Mouse (Mus musculus) left cerebral cortex, postnatal 14 days (tissue): ENCODE measurements around the gene Fabp6. TPM values are rescaled to one million over a fixed set of nuclear protein-coding genes. Genes with fewer than 3 reads are reported as not detected.

Source experiments
- DNase-seq, 2 experiments: peaks; one replicate each; pipeline ENCODE4 v3.0.0; 2021 to 2022; ENCODE audit warnings: low spot score in 2 of 2, mixed read lengths in 1 of 2
- intact Hi-C: fragments of 180-260 bp; cut with DNase I; formaldehyde crosslinking; loops from one replicate; pipeline ENCODE4 v1.15.1; 2025
- total RNA-seq, 2 experiments: library from RNA; stranded (reverse); gene quantifications; 2 replicates each; pipeline ENCODE4 v1.2.3; 2021

The Fabp6 gene
- total RNA-seq, 2 experiments from 2014 or later: not detected

GRCm38 (mm10) chr11:43605859-43606258 is 4.5 kb upstream of the Fabp6 start:
- DNase-seq: no peak
- intact Hi-C loops: no loop called here

- no peak for DNase-seq
- intact Hi-C loops: no loop called here
These were observed 3.6 kb upstream of the Fabp6 start for GRCm38 (mm10) chr11:43604891-43605290.

DNA sequence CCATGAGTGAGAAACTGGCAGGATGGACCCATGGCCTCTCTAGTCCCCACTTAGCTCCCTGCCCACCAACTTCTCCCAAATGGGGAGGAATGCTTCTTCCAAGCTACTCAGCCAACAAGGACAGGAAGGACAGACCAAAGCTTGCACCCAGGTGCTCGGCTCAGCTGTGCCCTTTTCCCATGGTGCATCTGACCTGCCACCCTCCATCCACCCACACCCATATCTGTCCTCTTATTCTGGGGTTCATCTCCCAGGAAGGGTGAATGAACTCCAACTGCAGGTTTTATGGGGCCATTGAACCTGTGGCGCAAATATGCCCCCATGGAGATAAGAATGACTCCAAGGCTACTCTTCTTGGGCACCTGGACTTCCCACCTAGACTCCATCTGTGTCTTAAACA is 2.9 kb upstream of the Fabp6 start:
- no peak for DNase-seq
- intact Hi-C loops: no loop called here

DNA sequence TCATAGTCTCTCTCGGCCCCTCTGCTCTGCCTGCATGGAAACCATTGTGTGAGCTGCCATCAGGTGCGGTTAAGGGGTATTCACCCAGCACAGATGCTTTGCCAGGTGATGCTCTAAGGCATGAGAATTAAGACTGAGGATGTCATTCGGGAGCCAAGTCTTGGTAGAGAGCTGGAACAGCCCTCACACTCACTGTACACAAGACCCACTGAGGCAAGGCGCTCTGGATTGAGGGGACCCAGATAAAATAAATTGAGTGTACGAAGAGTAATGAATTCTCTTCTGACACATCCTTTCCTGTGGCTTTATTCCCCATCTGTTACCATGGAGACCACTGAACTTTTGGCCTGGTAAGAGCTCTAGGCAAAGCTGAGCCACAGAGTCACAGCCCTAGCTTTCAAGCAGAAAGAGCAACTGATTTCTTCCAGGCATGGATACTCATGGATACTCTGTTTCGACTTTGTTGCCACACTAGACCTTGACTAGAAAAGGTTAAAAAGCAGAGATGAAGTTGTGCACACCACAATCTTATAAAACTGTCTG is 11.7 kb downstream of the Fabp6 start:
- intact Hi-C loops: no loop called here
- DNase-seq: no peak

DNA sequence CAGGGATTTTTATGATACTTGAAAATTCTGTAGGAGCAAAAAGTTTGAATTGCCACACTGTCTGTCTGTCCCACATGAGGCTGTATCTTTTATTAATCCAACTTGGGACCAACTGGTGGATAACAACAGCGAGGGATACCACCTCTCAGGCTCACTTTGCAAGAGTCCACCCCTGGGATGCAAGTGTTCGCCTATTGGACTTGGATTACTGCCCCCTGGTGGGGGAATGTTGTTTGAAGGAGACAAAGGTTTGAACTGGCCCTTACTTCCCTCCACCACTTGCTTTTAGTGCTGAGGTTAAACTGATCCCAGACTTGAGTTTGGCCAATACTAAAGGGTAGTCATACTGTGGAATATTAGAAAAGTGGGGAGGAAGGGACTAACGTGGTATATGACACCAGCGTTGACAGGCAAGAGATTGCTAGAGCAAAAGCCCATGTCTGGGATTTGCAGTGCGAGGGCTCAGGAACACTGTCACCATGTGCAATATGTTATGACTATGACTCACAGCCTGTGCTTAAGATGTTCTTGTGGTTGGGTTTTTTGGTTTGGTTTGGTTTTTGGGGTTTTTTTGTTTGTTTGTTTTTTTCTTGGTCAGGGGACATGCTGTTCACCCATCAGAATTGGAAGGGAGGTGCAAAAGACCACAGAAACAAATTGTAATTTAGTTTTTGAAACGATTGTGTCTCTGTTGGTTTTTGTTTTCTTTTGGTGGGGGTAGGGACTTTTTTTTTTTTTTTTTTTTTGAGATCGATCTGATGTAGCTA is 14.8 kb downstream of the Fabp6 start, which contains the start of gene 4933415A04Rik:
4933415A04Rik (plus strand) TSS at position 717 of the 767 bp plus-strand sequence.
- intact Hi-C loops: loop anchor here (2.0 kb wide), 1 partner anchor 92 kb away; no protein-coding TSS in a partner anchor
- peak; percentile 40 to 68 for DNase-seq

DNA sequence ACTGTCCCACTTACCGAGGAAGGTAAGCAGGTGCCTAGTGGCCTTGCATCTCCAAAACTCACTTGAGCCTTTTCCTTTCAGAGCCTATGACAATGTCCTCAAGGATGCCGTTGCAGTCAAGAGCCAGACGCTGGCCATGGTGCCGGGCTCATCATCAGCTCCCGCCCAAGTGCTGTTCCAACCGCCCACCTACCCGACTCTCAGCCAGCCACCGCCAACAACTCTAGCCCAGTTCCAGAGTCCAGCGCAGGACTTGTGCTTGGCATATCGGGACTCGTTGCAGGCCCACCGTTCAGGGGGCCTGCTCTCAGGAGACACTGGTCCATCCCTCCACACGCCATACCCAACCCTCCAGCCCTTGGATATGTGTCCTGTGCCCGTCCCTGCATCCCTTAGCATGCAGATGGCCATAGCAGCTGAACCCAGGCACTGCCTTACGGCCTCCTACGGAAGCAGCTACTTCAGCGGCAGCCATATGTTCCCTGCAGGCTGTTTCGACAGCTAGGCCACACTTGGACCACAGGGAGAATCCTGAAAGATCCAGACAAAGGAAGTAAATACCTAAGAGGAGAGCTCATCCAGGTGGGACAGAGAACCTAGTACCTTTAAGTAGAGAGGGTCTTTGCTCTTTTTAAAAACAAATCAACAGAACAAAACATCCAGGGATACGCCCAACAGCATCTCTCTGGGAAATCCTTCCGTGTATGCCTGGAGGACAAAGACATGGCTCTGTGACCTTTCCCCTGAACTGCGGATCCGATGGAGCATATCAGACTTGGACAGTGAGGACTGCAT is 15.9 kb downstream of the Fabp6 start:
- intact Hi-C loops: loop anchor here (2.0 kb wide), 1 partner anchor 91 kb away; no protein-coding TSS in a partner anchor
- no peak for DNase-seq

- no peak for DNase-seq
- intact Hi-C loops: no loop called here
These were observed 23.4 kb downstream of the Fabp6 start for GRCm38 (mm10) chr11:43577713-43578478.

DNA sequence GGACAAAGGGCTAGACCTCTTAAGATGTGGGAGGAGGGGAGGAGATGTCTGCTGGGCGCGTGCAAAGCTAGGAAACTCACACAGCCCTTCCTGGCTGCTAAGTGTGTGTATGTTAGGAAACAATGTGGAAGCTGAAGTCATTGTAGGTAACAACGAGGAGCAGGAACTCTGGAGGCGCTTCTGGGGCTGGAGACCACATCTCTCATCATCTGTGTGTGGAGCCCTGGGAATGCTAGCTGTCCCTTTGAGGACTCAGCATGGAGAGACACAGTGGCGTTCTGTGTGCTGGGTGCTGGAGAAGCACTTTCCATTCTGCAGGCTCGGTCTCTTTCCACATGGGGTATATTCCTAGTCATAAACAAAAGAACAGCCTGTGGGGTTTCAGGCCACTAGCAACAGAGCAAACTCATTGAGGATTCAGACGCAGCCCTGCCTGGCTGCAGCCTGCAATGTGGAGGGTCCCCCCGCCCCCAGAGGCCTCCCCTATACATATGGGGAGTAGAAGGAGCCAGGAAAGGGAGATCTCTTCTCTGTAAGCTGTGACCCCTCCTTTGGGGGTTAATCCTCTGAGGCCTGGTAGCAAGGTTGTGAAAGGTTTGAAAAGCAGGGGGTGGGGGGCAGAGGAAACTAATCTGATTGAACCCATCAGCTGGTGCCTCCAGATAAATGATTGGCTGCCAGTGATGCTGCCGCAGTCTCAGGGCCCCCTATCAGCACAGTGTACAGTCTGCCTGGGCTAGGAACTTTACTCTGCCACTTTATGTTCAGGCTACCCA is 25.8 kb downstream of the Fabp6 start:
- intact Hi-C loops: no loop called here
- no peak for DNase-seq

GRCm38 (mm10) chr11:43575061-43575375 is 26.3 kb downstream of the Fabp6 start:
- no peak for DNase-seq
- intact Hi-C loops: no loop called here

DNA sequence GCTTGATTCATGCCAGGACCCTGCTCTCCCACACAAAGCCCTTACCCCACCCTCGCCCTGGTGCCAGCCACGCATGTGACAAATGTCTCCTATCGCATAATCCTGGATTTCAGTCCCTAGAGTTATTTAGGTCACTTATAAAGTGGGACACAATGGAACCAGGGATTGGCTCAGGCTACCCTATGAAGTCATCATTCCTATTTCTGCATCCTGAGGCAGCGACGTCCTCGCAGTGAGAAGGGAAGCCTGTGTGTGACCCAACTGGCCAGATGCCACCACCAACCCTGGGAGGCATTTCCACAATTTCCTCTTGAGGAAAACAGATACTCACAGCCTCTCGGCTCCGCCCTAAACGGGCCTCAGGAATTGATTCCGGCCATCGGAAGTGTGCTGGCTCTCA is 31.7 kb downstream of the Fabp6 start:
- intact Hi-C loops: no loop called here
- peak; percentile 41 to 54 for DNase-seq

GRCm38 (mm10) chr11:43569188-43569587 is 32.2 kb downstream of the Fabp6 start:
- no peak for DNase-seq
- intact Hi-C loops: no loop called here

- DNase-seq: peak; percentile 34 to 56
- intact Hi-C loops: no loop called here
These were observed 33.1 kb downstream of the Fabp6 start for GRCm38 (mm10) chr11:43568263-43568662.

GRCm38 (mm10) chr11:43566696-43567095 is 34.6 kb downstream of the Fabp6 start:
- peak in 1 of 2 experiments; percentile 25 for DNase-seq
- intact Hi-C loops: no loop called here

GRCm38 (mm10) chr11:43565852-43566251 is 35.5 kb downstream of the Fabp6 start:
- no peak for DNase-seq
- intact Hi-C loops: no loop called here

- DNase-seq: no peak
- intact Hi-C loops: no loop called here
These were observed 35.9 kb downstream of the Fabp6 start for GRCm38 (mm10) chr11:43565414-43565813.

DNA sequence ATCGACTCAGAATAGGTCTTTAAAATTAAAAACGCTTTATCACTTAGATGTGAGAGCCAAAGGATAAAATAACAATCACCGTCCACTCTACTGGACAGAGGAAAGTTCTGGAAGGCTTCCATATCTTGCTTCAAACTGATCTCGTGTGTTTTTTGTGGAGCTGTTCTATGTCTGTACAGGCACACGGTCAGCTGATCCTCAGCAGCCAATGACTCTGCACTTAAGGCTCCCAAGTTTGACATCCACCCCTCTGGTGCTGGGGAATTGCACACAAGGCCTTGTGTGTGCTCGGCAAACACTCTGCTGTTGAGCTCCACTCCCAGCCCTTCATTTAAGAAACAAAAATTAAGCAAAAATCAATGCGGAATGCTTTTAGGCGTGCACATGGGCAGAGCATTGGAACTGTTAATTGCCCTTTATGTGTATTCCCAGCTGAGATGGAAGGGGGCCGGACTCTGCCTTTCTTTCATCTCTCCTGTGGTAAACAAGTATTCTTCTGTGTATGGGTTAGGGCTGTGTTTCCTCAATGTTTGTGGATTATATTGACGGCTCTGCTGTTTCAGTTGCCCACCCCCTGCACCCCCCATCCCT is 37.6 kb downstream of the Fabp6 start:
- intact Hi-C loops: loop anchor here (5.0 kb wide), 1 partner anchor 49 kb away; no protein-coding TSS in a partner anchor
- DNase-seq: no peak

DNA sequence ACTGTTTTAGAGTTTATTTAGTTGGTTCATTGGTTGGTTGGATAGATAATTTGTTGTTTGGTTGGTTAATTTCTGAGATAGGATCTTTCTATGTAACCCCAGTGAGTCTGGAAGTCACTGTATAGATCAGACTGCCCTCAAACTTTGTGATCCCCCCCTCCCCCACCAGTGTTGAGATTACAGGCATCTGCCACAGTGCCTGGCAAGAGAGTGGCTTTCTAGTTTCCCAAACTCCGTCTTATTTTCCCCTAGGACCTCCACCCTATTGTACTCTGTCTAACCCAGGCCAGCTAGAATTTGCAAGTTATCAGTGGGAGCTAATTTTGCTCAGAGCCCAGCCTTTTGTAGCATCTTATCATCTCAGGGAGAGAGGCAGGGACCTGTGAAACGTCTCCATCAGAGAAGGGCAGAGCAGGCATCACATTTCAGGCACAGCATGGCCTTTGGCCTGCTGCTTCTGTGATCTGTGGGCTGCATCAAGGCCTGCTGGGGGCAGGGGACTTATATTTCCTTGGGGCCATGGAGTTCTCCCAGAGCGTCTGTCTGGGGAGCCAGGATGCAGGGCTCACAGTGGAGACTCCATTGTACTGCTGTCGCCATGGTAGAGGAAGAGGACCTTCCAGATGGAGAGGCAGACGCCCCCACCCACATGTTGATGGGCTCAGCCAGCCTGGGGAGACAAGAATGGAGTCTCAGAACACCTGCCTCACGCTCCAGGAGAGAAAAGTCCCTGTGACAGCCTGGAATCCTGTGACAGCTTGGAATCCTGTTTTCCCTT is 41.6 kb downstream of the Fabp6 start:
- peak; percentile 57 to 70 for DNase-seq
- intact Hi-C loops: loop anchor here (5.0 kb wide), 1 partner anchor 53 kb away; no protein-coding TSS in a partner anchor

DNA sequence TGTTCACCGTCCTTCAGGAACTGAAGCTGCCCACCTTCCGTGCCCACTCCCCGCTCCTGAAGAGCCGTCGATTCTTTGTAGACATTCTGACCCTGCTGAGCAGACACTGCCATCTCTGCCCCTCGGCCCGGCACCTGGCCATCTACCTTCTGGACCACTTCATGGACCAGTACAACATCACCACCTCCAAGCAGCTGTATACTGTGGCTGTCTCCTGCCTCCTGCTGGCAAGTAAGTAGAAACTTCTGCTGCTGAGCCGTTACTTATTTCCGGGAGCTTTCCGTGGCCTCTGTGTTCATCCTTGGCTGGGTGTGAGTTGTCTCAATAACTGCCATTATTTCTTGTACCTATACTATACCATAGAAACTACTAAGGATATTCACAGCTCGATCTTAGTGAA is 44.8 kb downstream of the Fabp6 start:
- intact Hi-C loops: no loop called here
- no peak for DNase-seq
